Mouse (Mus musculus): ENCODE results near the gene Gmeb2.

Gene Gmeb2

GRCm38 (mm10) chr2:181276766-181277165, 11.1 kb downstream of the Gmeb2 start:
- CTCF ChIA-PET = no interaction called here

DNA sequence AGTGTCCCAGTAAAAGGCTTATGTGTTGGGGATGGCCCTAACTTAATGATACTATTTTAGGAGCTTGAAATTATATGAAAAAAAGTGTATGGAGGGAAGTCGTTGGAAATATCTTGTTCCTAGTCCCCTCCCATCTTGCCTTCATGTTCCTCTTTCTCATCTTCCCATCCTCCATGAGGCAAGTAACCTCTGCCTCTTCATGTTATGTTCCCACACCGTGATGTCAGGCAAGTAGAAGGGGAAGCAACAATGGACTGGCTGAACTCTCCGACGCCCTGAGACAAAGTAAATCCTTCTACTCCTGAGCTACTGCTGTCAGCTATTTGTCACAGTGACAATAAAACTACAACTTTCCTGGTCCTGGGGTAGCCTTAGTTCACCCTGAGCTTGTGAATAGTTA, 13.2 kb downstream of the Gmeb2 start:
- CTCF ChIA-PET = interaction anchor here (1.1 kb wide), 1 partner anchor 88 kb away, joined by 3 read pairs; no protein-coding TSS in a partner anchor

GRCm38 (mm10) chr2:181273829-181274228, 14.0 kb downstream of the Gmeb2 start:
- CTCF ChIA-PET = interaction anchor here (1.1 kb wide), 1 partner anchor 87 kb away, joined by 3 read pairs; no protein-coding TSS in a partner anchor

GRCm38 (mm10) chr2:181272092-181272491, 15.7 kb downstream of the Gmeb2 start:
- CTCF ChIA-PET = no interaction called here

DNA sequence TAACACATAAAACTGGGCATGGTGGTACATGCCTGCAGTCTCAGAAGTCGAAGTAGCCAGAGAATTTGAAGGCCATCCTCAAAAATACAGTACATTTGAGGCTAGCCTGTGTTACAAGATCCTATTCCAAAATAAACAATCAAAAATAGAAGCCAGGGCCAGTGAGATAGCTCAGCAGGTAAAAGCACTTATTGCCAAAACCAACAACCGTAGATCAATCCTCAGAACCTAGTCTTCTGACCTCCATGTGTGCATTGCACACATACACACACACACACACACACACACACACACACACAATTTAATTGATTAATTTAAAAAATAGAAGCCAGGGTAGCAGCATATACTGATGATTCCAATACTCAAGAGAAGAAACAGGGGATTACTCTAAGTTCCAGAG, 21.0 kb downstream of the Gmeb2 start:
- CTCF ChIA-PET = interaction anchor here (0.5 kb wide), 1 partner anchor 9 kb away, joined by 3 read pairs; no protein-coding TSS in a partner anchor

GRCm38 (mm10) chr2:181253248-181253647, 34.6 kb downstream of the Gmeb2 start:
- CTCF ChIA-PET = no interaction called here

DNA sequence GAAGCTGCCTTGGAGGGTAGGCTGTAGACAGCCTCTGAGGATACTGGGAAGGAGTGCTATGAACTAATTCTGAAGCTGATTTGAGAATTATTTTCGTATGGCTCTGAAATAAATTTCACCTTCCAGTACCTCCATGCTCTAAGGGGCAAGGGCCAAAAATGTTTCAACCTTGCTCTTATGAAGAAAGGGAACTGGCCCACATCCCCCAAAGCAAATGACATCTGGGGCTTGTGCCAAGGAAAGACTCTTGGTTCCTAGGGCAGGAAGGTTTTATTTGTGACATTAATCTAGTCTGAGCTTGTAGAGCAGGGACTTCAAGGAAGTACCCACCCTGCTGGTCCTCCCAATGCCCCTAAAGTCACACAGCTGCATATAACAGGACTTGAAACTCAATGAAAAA, 36.0 kb downstream of the Gmeb2 start:
- CTCF ChIA-PET = no interaction called here

DNA sequence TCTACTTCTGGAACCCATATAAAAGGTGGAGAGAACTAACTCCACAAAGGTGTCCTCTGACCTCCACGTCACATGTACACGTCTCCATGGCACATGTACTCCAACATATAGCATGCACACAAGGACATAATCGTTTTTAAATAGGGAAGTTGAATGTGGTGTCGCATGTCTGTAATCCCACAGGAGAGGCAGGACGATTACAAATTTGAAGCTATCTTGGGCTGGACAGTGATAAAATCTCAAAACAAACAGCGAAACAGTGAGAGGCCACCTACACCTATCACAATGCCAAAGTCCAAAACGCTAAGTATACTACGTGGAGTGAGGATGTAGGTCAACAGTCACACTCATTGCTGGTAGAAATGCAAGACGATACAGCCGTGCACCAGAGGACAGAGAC, 38.6 kb downstream of the Gmeb2 start:
- CTCF ChIA-PET = no interaction called here

DNA sequence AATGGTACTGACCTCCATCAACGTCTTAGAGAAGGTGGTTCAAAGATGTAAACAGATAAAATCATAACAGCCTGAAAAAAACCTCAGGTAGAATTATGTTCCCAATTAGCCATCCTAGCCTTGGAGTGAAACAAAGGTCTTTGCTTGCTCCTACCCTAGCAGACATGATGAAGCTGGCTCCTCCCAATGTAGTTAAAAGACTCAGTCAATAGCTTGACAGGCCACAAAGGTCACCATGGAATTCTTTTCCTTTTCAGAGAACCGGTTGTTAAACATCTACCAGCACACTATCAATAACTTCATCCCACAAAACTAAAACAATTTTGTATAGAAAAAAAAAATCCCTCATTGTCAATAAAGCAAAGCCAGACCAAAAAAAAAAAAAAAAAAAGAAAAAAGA, 42.8 kb downstream of the Gmeb2 start:
- CTCF ChIA-PET = no interaction called here

DNA sequence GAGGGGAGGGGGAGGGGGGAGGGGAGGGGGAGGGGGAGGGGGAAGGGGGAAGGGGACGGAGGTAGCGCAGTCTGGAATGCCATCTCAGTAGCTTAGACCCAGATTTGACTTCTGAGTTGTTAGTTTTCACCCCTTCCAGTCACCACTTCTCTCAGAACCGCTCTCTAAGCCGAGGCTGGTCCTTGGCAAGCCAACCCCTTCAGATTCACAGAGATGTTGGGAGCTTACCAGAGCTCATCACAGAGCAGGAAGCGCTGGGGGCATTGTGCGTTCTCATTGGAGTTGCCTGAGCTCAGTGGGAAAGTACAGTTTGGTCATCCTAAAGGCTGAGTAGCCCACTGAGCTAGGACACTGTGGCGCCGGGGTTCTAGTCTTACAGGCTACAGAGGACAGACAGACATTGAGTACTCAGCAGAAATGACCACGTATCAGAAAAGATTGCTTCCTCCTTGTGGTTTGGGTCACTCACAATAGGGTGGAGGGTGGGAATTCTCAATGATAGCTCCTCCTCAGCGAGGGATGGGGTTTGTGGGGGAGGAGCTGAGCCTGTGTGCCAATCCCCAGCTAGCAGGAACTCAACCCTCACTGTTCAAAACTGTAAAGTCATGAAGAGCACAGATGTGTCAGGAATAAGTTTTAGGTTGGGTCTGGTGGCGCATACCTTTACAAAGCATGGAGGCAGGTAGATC, 44.0 kb downstream of the Gmeb2 start:
- CTCF ChIA-PET = interaction anchor here (0.6 to 0.7 kb wide), 2 partner anchors 75 to 86 kb away, joined by 3 read pairs; no protein-coding TSS in a partner anchor

- CTCF ChIA-PET = no interaction called here
Observed at GRCm38 (mm10) chr2:181242314-181242665, 45.5 kb downstream of the Gmeb2 start.

DNA sequence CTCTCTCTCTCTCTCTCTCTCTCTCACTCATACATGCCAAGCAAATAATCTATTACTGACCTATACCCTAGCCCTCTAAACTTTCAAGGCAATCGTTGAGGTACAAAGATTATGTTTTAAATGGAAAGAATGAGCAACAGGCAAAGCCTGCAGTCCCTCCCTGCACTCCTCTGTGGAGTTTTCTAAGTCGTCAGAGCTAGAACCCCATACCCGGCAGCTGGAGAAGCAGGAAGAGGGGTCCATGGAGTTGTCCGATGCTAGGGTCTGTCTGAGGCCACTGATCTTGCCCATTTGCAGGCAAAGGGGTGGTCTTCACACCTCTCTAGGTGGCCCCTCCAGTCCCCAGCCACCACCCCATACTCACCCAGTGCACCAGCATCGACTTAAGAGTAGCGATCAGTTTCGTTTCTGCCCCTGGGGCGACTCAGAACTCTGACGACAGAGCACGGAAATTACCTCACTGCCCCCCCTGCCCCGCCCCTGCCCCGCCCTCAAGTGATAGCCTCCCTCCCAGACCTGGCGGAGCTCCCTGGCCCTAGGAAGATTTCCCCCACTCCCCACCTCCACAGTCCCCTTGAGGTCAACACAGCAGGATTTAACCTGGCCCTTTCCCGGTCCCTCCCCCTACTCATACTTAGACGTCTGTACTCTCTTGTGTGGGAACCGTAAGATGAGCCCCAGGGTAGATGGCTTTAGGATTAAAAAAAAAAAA, 46.1 kb downstream of the Gmeb2 start, which contains the start of gene Helz2:
Gene Helz2 (minus strand): TSS at position 426 of the 712 bp plus-strand sequence.
- CTCF ChIA-PET = no interaction called here

GRCm38 (mm10) chr2:181240806-181241440, 46.9 kb downstream of the Gmeb2 start:
- CTCF ChIA-PET = no interaction called here

DNA sequence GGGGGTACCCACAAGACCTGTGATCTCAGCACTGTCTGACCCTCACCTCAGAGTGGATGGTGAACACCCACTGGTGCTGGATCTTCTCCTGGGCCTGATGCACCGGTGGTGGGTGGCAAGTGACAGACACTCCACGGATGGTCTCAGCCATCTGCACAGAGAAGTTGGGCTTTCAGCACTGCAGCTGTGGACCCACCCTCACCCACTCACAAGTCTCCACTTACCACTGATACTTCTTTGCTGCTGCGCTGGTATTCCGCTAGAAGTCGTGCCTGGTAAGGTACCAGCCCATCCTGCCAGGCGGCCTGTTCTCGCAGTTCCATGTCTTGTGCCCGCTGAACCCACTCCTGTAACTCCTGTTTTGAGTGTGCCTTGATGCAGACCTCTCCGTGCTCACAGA, 48.6 kb downstream of the Gmeb2 start:
- CTCF ChIA-PET = no interaction called here

DNA sequence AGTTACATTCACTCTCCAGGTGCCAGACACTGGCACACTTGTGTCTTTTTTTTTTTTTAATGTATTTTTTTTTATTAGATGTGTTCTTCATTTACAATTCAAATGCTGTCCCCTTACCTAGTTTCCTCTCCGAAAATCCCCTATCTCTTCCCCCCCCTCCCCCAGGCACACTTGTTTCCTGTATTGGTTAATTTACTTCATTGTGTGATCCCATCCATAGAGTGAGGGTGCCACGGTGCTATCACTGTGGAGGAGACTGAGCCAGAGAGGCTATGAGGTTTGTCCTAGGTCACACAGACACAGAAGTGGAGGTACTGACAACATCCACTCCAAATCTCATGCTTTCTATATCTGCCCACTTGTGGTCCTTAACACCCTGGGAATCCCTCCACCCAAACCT, 49.0 kb downstream of the Gmeb2 start:
- CTCF ChIA-PET = no interaction called here

DNA sequence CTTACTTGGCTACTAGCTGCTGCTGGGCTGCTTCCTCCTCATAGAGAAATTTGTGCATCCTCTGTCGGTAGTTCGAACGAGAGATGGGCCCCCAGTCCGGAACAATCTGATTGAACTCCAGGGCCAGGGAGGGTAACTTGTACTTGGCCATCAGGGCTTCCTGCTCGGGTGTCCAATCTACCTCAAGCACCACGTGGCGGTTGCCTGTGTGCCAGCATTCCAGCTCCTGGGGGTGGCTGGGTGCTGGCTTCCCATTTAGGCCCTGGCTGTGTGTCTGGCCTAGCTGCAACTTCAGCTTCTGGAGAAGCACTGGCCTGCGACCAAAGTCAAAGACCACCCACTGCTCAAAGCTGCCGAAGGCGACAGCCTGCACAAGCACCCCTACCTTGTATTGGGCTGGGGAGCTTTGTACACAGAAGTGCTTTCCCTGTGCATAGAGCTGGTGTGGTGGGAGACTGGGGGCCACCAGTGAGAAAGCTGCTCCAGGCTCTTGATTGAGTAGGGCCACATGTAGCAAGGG, 49.7 kb downstream of the Gmeb2 start:
- CTCF ChIA-PET = interaction anchor here (0.6 to 0.8 kb wide), 2 partner anchors 49 to 325 kb away, joined by 3 to 4 read pairs; no protein-coding TSS in a partner anchor

- CTCF ChIA-PET = interaction anchor here (0.5 to 0.8 kb wide), 3 partner anchors 48 to 326 kb away, joined by 3 to 4 read pairs (median 4); no protein-coding TSS in a partner anchor
Observed at GRCm38 (mm10) chr2:181237251-181238014, 50.4 kb downstream of the Gmeb2 start.

DNA sequence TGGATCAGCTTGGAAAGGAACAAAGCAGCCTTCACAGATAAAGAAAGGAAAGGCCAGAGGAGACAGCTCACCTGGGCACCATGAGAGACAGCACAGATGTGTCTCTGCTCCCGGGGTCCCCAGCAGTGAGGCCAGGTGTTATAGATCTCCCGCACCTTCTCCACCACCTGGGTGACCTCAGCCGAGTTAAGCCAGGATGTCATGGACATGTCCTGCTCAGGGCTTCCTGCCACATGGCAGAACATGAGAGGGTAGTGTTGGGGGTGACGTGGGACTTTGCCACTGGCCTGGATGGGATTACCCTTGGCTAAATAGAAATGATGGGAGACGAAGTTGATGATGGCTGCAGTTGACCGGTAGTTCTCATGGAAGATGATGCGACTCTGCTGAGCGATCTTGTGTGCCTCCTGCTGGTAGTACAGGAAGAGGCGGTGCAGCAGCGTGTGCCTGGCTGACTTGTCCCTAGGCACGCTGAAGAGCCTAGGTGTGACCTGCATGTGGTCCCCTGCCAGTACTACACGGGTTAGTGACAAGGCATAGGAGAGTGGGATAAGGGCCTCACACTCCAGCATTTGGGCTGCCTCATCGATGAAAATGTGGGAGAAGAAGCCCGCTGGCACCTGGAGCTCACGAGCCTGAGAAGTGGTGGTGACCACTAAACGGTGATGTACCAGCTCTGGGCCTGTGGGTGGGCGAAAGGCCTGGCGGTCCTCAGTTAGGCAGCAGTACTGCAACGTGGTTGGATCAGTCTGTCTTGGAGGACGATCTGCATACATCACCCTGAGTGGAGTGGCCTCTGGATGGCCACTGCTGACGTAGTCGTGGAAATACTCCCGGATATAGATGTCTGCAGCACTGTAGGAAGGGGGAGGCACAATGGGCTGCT, 51.9 kb downstream of the Gmeb2 start:
- CTCF ChIA-PET = no interaction called here

- CTCF ChIA-PET = no interaction called here
Observed at GRCm38 (mm10) chr2:181234680-181235079, 53.2 kb downstream of the Gmeb2 start.

DNA sequence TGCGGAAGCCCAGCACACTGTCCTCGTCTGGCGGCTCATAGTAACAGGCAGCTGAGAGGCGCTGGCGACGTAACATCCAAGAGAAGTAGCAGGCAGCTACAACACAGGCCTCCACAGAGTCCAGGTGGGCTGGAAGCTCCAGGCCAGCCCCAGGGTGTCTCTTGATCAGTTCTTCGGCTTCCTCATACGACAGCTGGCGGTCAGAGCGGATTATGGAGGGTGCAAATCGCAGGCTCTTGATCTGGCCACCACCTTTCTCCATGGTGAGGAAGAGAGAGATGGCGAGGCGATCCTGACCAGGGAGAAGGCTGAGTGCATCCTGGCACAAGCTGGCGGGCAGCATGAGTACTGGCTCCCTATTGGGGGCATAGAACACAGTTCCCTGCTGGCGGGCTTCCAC, 54.4 kb downstream of the Gmeb2 start:
- CTCF ChIA-PET = no interaction called here

DNA sequence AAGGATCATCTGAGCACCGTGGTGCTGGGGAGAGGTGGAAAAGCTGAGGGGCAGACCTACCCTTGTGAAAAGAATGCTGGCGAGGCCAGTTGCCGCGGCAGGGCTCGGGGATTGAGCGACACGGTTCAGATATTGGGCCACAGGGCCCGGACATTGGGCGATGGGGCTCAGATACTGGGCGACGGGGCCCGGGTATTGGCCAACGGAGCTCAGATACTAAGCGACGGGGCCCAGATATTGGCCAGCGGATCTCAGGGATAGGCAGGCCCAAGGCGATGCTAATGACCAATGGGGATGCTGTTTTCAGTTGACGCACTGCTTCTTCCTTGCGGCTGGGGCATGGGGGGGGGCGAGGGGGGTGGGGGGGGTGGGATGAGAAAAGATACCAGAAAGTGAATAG, 56.7 kb downstream of the Gmeb2 start:
- CTCF ChIA-PET = no interaction called here

All from spleen, embryonic (tissue).